Mouse (Mus musculus) stomach, postnatal 0 days (tissue): ENCODE data around the gene Rsc1a1. TPM values are rescaled to one million over a fixed set of nuclear protein-coding genes. Genes with fewer than 3 reads are reported as not detected.

ENCODE experiments used
- ATAC-seq: fragments of 200-750 bp; cut with Nextera tagmentation; 2 replicates; pipeline ENCODE4 v1.8.0; 2017; ENCODE audit not compliant: low FRiP score, low TSS enrichment
- DNase-seq: peaks from one replicate; pipeline ENCODE4 v3.0.0-alpha.2; 2016; ENCODE audit warnings: low spot score
- H3K27ac ChIP-seq: fragments of 300-500 bp; sonication (generic); replicated peaks from 2 replicates; pipeline ENCODE4 v1.5.1; 2014; ENCODE audit warnings: mild to moderate bottlenecking, control low read depth
- H3K27me3 ChIP-seq: fragments of 300-500 bp; sonication (generic); 2 replicates; pipeline ENCODE4 v1.6.1; 2014; ENCODE audit warnings: low read length; ENCODE audit not compliant: control insufficient read depth, insufficient read depth
- H3K36me3 ChIP-seq: fragments of 300-500 bp; sonication (generic); 2 replicates; pipeline ENCODE4 v1.6.1; 2014; ENCODE audit warnings: low read length, mixed read lengths; ENCODE audit not compliant: control insufficient read depth, insufficient read depth
- H3K4me1 ChIP-seq: fragments of 300-500 bp; sonication (generic); replicated peaks from 2 replicates; pipeline ENCODE4 v1.6.1; 2014; ENCODE audit warnings: antibody characterized with exemption; ENCODE audit not compliant: control insufficient read depth, insufficient read depth
- H3K4me2 ChIP-seq: fragments of 300-500 bp; sonication (generic); replicated peaks from 2 replicates; pipeline ENCODE4 v1.6.1; 2014; ENCODE audit warnings: low read depth, mild to moderate bottlenecking, control low read depth, moderate library complexity
- H3K4me3 ChIP-seq: fragments of 300-500 bp; sonication (generic); 2 replicates; pipeline ENCODE4 v1.5.1; 2014; ENCODE audit warnings: low read depth, low read length, control low read depth
- H3K9ac ChIP-seq: fragments of 300-500 bp; sonication (generic); 2 replicates; pipeline ENCODE4 v1.6.1; 2014; ENCODE audit warnings: mild to moderate bottlenecking, low read length, control low read depth, mixed read lengths
- H3K9me3 ChIP-seq: fragments of 300-500 bp; sonication (generic); 2 replicates; pipeline ENCODE4 v1.6.1; 2016; ENCODE audit warnings: low read length; ENCODE audit not compliant: control insufficient read depth
- CTCF ChIP-seq: IDR thresholded peaks from 2 replicates; pipeline ENCODE4 v1.5.1; 2016; ENCODE audit warnings: antibody characterized with exemption, low read depth, mild to moderate bottlenecking, moderate library complexity
- EP300 ChIP-seq: optimal IDR thresholded peaks from 2 replicates; pipeline ENCODE3; 2016; ENCODE audit warnings: antibody characterized with exemption
- WGBS: fragments of 180-500 bp; shearing (Covaris S2); extraction: QIAGEN DNeasy Blood & Tissue Kit; methylation state at CpG from one replicate; pipeline ENCODE4 v1.1.7; 2014; 5-methylcytosine and 5-hydroxymethylcytosine counted together
- polyA plus RNA-seq: library from polyadenylated mRNA; unstranded; fragments of >200 nt; fragmentation: Nextera tagmentation; extraction: Ambion mirVana; gene quantifications from 2 replicates; pipeline ENCODE4 v1.2.1, GENCODE M21; 2015

Rsc1a1 gene
- polyA plus RNA-seq, 1 experiment from 2014 or later, result not detected

GRCm38 (mm10) chr4:141651286-141651685, 34.1 kb downstream of the Rsc1a1 start:
- H3K27me3 ChIP-seq, result no peaks in the 10 kb centered on the region
- no peak for ATAC-seq
- no peak for DNase-seq
- no peaks in the 10 kb centered on the region for H3K4me1 ChIP-seq
- H3K36me3 ChIP-seq, result peaks cover 4% of the 10 kb centered on the region; the same call in 1 of the 2 replicates
- no peak overlapping the region for H3K4me2 ChIP-seq
- TF ChIP-seq EP300 (no peak), CTCF (no peak)
- H3K4me3 ChIP-seq, result no peak overlapping the region
- no peaks in the 10 kb centered on the region for H3K9me3 ChIP-seq
- WGBS, result 85% methylated on average over 6 of the region's 6 CpGs
- 0 out of 2 replicates have a peak overlapping the region, but pooled peaks have one; percentile 24 for H3K27ac ChIP-seq
- no peak overlapping the region for H3K9ac ChIP-seq

DNA sequence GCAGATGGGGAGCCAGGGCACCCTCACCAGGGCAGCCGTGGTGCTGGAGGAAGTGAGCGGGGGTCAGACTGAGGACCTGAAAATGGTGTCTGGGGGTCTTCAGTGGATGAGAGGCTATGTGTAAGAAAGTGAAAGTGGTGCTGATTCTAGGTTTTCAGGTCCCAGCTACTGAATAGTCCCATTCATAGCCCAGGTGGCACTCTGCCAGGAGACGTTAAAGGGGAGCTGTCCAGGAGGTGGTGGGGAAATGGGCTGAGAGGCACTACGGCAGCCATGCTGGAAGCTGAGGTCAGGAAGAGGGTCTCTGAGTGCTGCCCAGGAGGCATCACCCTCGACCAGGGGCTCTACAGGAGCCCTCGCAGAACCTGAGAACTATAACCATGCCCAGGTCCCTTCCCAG, 36.2 kb downstream of the Rsc1a1 start:
- DNase-seq (no peak), ATAC-seq (no peak)
- no peaks in the 10 kb centered on the region for H3K27me3 ChIP-seq
- peaks cover 4% of the 10 kb centered on the region; the same call in 1 of the 2 replicates for H3K36me3 ChIP-seq
- H3K4me3 ChIP-seq, result no peak overlapping the region
- H3K9ac ChIP-seq, result no peak overlapping the region
- WGBS, result 76% methylated on average over 6 of the region's 6 CpGs
- no peak overlapping the region for H3K27ac ChIP-seq
- TF ChIP-seq EP300 (no peak), CTCF (no peak)
- no peaks in the 10 kb centered on the region for H3K4me1 ChIP-seq
- H3K4me2 ChIP-seq, result no peak overlapping the region
- no peaks in the 10 kb centered on the region for H3K9me3 ChIP-seq

DNA sequence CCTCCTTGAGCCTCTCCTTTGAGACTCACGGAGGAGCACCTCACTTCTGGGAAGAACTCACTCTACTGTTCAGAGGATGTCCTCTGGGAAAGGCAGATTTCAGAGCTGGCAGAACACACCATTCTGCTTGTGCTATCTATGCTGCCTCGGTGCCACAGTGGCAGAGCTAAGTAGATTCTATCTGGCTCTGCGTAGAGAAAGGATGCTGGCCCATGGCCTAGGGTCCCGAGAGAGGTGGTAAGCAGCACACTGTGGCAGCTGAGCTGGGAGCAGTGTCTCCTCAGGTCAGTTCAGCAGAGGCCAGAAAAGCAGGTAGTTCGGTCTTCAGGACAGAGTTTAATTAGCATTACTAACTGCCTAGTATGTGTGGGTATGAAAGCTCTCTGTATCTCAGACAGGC, 37.1 kb downstream of the Rsc1a1 start:
- Histone ChIP-seq H3K4me2 (no peak overlapping the region), H3K9me3 (no peaks in the 10 kb centered on the region), H3K27ac (no peak overlapping the region), H3K4me1 (no peaks in the 10 kb centered on the region), H3K4me3 (no peak overlapping the region), H3K27me3 (no peaks in the 10 kb centered on the region), H3K9ac (no peak overlapping the region), H3K36me3 (peaks cover 4% of the 10 kb centered on the region; the same call in 1 of the 2 replicates)
- TF ChIP-seq CTCF (no peak), EP300 (no peak)
- ATAC-seq (no peak), DNase-seq (no peak)
- WGBS, result 89% methylated on average over 5 of the region's 5 CpGs

GRCm38 (mm10) chr4:141647187-141647586, 38.2 kb downstream of the Rsc1a1 start:
- H3K9ac ChIP-seq, result no peak overlapping the region
- no peak overlapping the region for H3K27ac ChIP-seq
- TF ChIP-seq CTCF, result no peak
- no peak for TF ChIP-seq EP300
- peaks cover 6% of the 10 kb centered on the region for H3K36me3 ChIP-seq
- WGBS, result 94% methylated on average over 3 of the region's 3 CpGs
- H3K4me3 ChIP-seq, result no peak overlapping the region
- no peaks in the 10 kb centered on the region for H3K27me3 ChIP-seq
- no peak for ATAC-seq
- no peak for DNase-seq
- no peak overlapping the region for H3K4me2 ChIP-seq
- H3K4me1 ChIP-seq, result no peaks in the 10 kb centered on the region
- H3K9me3 ChIP-seq, result no peaks in the 10 kb centered on the region

- 93% methylated on average over 8 of the region's 8 CpGs for WGBS
- H3K9ac ChIP-seq, result no peak overlapping the region
- no peaks in the 10 kb centered on the region for H3K9me3 ChIP-seq
These were observed 39.4 kb downstream of the Rsc1a1 start for GRCm38 (mm10) chr4:141645988-141646387.

DNA sequence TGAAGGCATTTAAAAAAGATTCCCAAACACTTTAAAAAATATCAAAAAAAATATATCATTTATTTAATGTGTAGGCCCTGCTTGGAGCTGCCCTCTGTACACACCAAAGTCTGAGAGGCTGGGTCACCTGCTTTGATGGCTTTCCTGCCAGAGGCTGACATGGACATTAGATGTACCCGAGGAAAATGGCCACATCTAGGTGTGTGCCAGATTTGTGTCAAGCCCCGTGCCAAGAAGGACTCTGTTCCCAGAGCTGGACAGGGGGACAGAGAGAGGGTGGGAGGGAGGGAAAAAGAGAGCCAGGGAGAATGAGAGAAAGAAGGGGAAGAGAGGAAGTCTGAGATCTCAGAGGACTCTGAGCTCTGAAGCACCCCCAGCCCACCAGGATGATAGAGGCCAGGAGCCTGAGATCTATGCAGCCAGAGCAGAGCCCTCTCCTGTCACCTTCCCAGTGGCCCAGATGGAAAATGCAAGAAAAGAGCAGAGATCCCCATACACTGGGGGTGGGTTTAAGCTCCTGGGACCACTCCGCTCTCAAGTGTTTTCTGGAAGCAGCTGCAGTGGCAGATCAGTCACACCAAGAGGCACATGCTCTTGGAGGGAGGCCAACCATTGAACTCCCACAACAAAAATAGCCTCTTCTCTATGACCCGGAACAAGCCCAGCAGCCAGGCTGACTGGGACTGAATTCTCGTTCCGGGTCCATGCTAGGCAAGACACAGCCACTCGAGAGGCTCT, 42.1 kb downstream of the Rsc1a1 start:
- no peak for DNase-seq
- ATAC-seq, result no peak

More at GRCm38 (mm10) chr4:141645988-141646387, 39.4 kb downstream of the Rsc1a1 start:
- Histone ChIP-seq H3K27ac (no peak overlapping the region), H3K4me1 (no peaks in the 10 kb centered on the region), H3K4me3 (no peak overlapping the region), H3K36me3 (peaks cover 5% of the 10 kb centered on the region), H3K4me2 (no peak overlapping the region), H3K27me3 (no peaks in the 10 kb centered on the region)
- TF ChIP-seq EP300 (no peak), CTCF (no peak)
- DNase-seq (no peak), ATAC-seq (no peak)

More for the DNA sequence above, 42.1 kb downstream of the Rsc1a1 start:
- TF ChIP-seq EP300 (no peak), CTCF (no peak)
- Histone ChIP-seq H3K36me3 (peaks cover 5% of the 10 kb centered on the region), H3K9me3 (no peaks in the 10 kb centered on the region), H3K27ac (peak overlapping the region; percentile 56; the same call in 1 of the 2 replicates), H3K4me1 (no peaks in the 10 kb centered on the region), H3K4me2 (no peak overlapping the region), H3K27me3 (no peaks in the 10 kb centered on the region), H3K4me3 (no peak overlapping the region), H3K9ac (no peak overlapping the region; the same call in 1 of the 2 replicates)
- WGBS, result 32% methylated on average over 7 of the region's 7 CpGs
